Mouse (Mus musculus) embryonic fibroblast, embryonic 13.5 days (primary cell): ENCODE data around the gene Rbm26.

Experiments
- CTCF ChIP-seq: IDR thresholded peaks from 2 replicates; pipeline ENCODE4 v1.5.1; 2011; ENCODE audit warnings: mild to moderate bottlenecking, control low read depth, low read length, moderate library complexity, borderline replicate concordance; ENCODE audit not compliant: insufficient read depth
- POLR2A ChIP-seq: IDR thresholded peaks from 2 replicates; pipeline ENCODE4 v1.6.1; 2011; ENCODE audit warnings: low read depth, mild to moderate bottlenecking, control low read depth, low read length, moderate library complexity

DNA sequence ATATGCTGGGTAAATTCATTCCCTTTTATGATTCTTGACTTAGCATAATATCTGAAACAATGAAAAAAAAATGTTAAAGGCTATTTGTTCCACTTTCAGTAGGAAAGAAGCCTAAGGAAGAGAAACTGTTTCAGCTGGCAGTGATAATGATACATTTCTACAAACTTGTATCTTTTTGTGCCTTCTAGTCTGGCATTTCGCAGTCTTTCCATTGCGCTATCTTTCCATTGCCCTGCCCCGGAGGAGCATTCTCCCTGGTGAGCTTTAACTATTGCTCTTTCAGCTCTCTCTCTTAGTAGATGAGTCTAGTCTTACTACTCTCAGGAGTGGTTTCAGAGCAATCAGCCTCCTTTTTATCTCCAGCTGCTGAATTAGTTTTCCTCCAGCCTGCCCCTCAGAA lies 2.6 kb upstream of the Rbm26 start:
- TF ChIP-seq CTCF (no peak), POLR2A (no peak)
